Mouse (Mus musculus) spleen, postnatal 10 days (tissue): ENCODE measurements around the gene Pomt1.
"Not testable (repeated sequence)": the region's sequence is repeated elsewhere in the genome, so short reads cannot be mapped to it uniquely, and the experiment has no call there.

Experiments
- DNase-seq, 2 experiments: peaks; one replicate each; pipeline ENCODE4 v3.0.0; 2021 to 2022; ENCODE audit warnings: low spot score in 2 of 2

The Pomt1 gene

GRCm38 (mm10) chr2:32282727-32283126 is 46.3 kb downstream of the Pomt1 start:
- DNase-seq, result peak; percentile 36 to 72

- no peak for DNase-seq
Measured at GRCm38 (mm10) chr2:32283986-32284385, 47.6 kb downstream of the Pomt1 start.

GRCm38 (mm10) chr2:32287334-32287840 is 51.0 kb downstream of the Pomt1 start, which contains the start of gene Golga2:
Gene Golga2, plus strand, starts transcription at chr2:32287384.
- DNase-seq, result peak in 1 of 2 experiments; percentile 56

- DNase-seq, result peak; percentile 98 to 100
Measured at GRCm38 (mm10) chr2:32287923-32288367, 51.6 kb downstream of the Pomt1 start, which contains the start of gene Swi5. Gene Swi5, minus strand, starts transcription at chr2:32288075.

GRCm38 (mm10) chr2:32288371-32288931 is 52.1 kb downstream of the Pomt1 start:
- no peak for DNase-seq

- DNase-seq, result no peak
Measured at GRCm38 (mm10) chr2:32289578-32289977, 53.2 kb downstream of the Pomt1 start.

GRCm38 (mm10) chr2:32294348-32294747 is 58.0 kb downstream of the Pomt1 start:
- no peak for DNase-seq

- DNase-seq, result no peak
Measured at GRCm38 (mm10) chr2:32295285-32295684, 58.9 kb downstream of the Pomt1 start.

- DNase-seq, result not testable (repeated sequence)
Measured at GRCm38 (mm10) chr2:32295842-32296241, 59.5 kb downstream of the Pomt1 start.

GRCm38 (mm10) chr2:32299469-32299868 is 63.1 kb downstream of the Pomt1 start:
- DNase-seq, result no peak

GRCm38 (mm10) chr2:32302952-32303351 is 66.6 kb downstream of the Pomt1 start:
- DNase-seq, result no peak

GRCm38 (mm10) chr2:32304145-32304832 is 67.9 kb downstream of the Pomt1 start:
- DNase-seq, result peak in 1 of 2 experiments; percentile 76
